In genomic region chr4:118000605-118001208, GRCm38 (mm10) we compare ENCODE assay signal across 13 mouse cellular contexts.
DNase-seq lines count a peak whose midpoint lies in the region; ATAC-seq lines count a peak whose summit lies in the region.
"Had no signal": no experiment of that assay in that cellular context is flagged by ENCODE, and none has a peak within 500 bp of the region (broad histone marks: within the 10 kb centered on the region; RNA-seq: fewer than 3 reads in every experiment).

No protein-coding gene starts in this region.

- peaks cover 53% of the 10 kb centered on the region for H3K4me1 ChIP-seq in embryonic facial prominence, embryonic 10.5 days
- peaks cover 34% of the 10 kb centered on the region for H3K4me1 ChIP-seq in intestine, embryonic 15.5 days (replicated peaks)
- peaks cover 45% of the 10 kb centered on the region for H3K4me1 ChIP-seq in limb, embryonic 12.5 days (replicated peaks)

- peak; percentile 64 for ATAC-seq in intestine, embryonic 15.5 days
- ATAC-seq in limb, embryonic 12.5 days (ENCODE audit: insufficient number of reproducible peaks, insufficient read depth, low FRiP score, low TSS enrichment, low read depth), result 0 out of 2 replicates have a peak, but pooled peaks have one; percentile 21
- ATAC-seq: hindbrain, embryonic 16.5 days had no signal

- no peaks in the 10 kb centered on the region for H3K36me3 ChIP-seq in embryonic facial prominence, embryonic 10.5 days (replicated peaks)
- no peaks in the 10 kb centered on the region for H3K36me3 ChIP-seq in intestine, embryonic 15.5 days
- H3K36me3 ChIP-seq in limb, embryonic 12.5 days, result no peaks in the 10 kb centered on the region; the same call in 1 of the 2 replicates

- H3K27me3 ChIP-seq in embryonic facial prominence, embryonic 10.5 days (replicated peaks; ENCODE audit: low read depth, poor library complexity, severe bottlenecking), result no peaks in the 10 kb centered on the region; the same call in 1 of the 2 replicates
- no peaks in the 10 kb centered on the region for H3K27me3 ChIP-seq in intestine, embryonic 15.5 days (replicated peaks)
- H3K27me3 ChIP-seq in limb, embryonic 12.5 days, result no peaks in the 10 kb centered on the region

- DNase-seq in kidney, adult 11 months, result peak; percentile 36
- no peak for DNase-seq in kidney, adult 18-20 months
- DNase-seq in embryonic facial prominence, embryonic 10.5 days (ENCODE audit: low spot score), result peak; percentile 48
- no peak for DNase-seq in retina, postnatal 1 day
- DNase-seq in Muller cell, postnatal 12 days (ENCODE audit: inconsistent ontology term), result no peak
- DNase-seq: gastrocnemius, postnatal 25 days; layer of hippocampus, postnatal 36 days; thymus, postnatal 14 days had no signal

- 0 out of 2 replicates have a peak overlapping the region, but pooled peaks have one; percentile 59 for H3K27ac ChIP-seq in embryonic facial prominence, embryonic 10.5 days (replicated peaks)
- H3K27ac ChIP-seq in intestine, embryonic 15.5 days, result peak overlapping the region; percentile 6; the same call in 1 of the 2 replicates
- peak overlapping the region; percentile 74 for H3K27ac ChIP-seq in limb, embryonic 12.5 days

- WGBS in embryonic facial prominence, embryonic 10.5 days, result 51% methylated on average over 10 of the region's 10 CpGs
- 46% methylated on average over 10 of the region's 10 CpGs for WGBS in intestine, embryonic 15.5 days
- 13% methylated on average over 10 of the region's 10 CpGs for WGBS in limb, embryonic 12.5 days

- H3K4me2 ChIP-seq in intestine, embryonic 15.5 days (replicated peaks), result no peak overlapping the region
- 0 out of 2 replicates have a peak overlapping the region, but pooled peaks have one; percentile 17 for H3K4me2 ChIP-seq in limb, embryonic 12.5 days
- H3K4me2 ChIP-seq: midbrain, embryonic 11.5 days had no signal

- no peaks in the 10 kb centered on the region for H3K9me3 ChIP-seq in embryonic facial prominence, embryonic 10.5 days
- no peaks in the 10 kb centered on the region for H3K9me3 ChIP-seq in intestine, embryonic 15.5 days
- no peaks in the 10 kb centered on the region for H3K9me3 ChIP-seq in limb, embryonic 12.5 days

- H3K4me3 ChIP-seq in embryonic facial prominence, embryonic 10.5 days, result no peak overlapping the region
- no peak overlapping the region for H3K4me3 ChIP-seq in intestine, embryonic 15.5 days (replicated peaks)
- H3K4me3 ChIP-seq in limb, embryonic 12.5 days (replicated peaks), result no peak overlapping the region
- H3K4me3 ChIP-seq: erythroblast, embryonic 14.5 days had no signal

- H3K9ac ChIP-seq in intestine, embryonic 15.5 days, result no peak overlapping the region
- 0 out of 2 replicates have a peak overlapping the region, but pooled peaks have one; percentile 31 for H3K9ac ChIP-seq in limb, embryonic 12.5 days (replicated peaks)

Comparison
In these comparisons a context has a peak if more than half of its experiments do, and no peak if none do; other contexts are left out.
1. DNase-seq: peak in kidney, adult 11 months (single experiment) and embryonic facial prominence, embryonic 10.5 days (single experiment); none in kidney, adult 18-20 months (single experiment), retina, postnatal 1 day (single experiment) and Muller cell, postnatal 12 days (single experiment).
2. H3K27ac ChIP-seq: peak in every context shown above with its lines; median percentile 74 in limb, embryonic 12.5 days; 59 in embryonic facial prominence, embryonic 10.5 days; 6 in intestine, embryonic 15.5 days.